Mouse (Mus musculus) left cerebral cortex, postnatal 10 days (tissue): ENCODE results near the gene Kctd21. TPM values are rescaled to one million over a fixed set of nuclear protein-coding genes. Genes with fewer than 3 reads are reported as not detected.
A peak's percentile ranks its signal among the peaks of the same experiment; 100 is the strongest.

Source experiments
- DNase-seq, 2 experiments: peaks; one replicate each; pipeline ENCODE4 v3.0.0; 2021 to 2022; ENCODE audit warnings: low spot score in 2 of 2, mixed read lengths in 1 of 2; ENCODE audit errors: extremely low spot score in 1 of 2
- intact Hi-C: fragments of 180-260 bp; cut with DNase I; formaldehyde crosslinking; loops from one replicate; pipeline ENCODE4 v1.15.1; 2025
- total RNA-seq, 2 experiments: library from RNA; stranded (reverse); gene quantifications; 2 replicates each; pipeline ENCODE4 v1.2.3; 2021

The Kctd21 gene
- total RNA-seq = 1 to 10 TPM; 7.4 to 7.6 TPM

GRCm38 (mm10) chr7:97331726-97332666 lies at the start of gene Kctd21, which contains the start of gene Usp35:
Kctd21 (plus strand) TSS chr7:97332327.
Usp35 (minus strand) TSS chr7:97332020.
- intact Hi-C loops = no loop called here
- peak; percentile 93 to 99 for DNase-seq

GRCm38 (mm10) chr7:97296986-97297385 lies 35.1 kb upstream of the Kctd21 start:
- intact Hi-C loops = loop anchor here (1.0 kb wide), 1 partner anchor 216 kb away; the partner anchor contains the start of gene Gab2
- no peak for DNase-seq

DNA sequence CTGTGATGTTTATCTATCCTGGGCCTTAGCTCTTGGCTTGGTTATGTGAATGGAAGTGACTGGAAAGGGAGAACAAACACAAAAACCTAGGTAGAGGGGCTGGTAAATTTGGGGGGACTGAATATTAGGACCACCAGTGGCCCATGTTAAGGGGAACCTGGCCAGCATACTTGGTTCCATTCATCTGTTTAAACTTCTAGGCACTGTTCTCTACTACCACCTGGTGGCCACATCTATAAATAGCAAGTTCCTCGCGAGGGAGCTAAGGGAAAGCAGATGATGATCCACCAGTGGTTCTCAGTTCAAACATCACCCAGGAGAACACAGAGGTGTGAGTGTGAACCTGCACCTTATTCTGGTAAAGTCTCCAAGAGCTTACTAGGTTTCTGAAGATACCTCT lies 34.7 kb upstream of the Kctd21 start:
- DNase-seq = peak; percentile 51 to 70

GRCm38 (mm10) chr7:97298279-97298678 lies 33.8 kb upstream of the Kctd21 start:
- intact Hi-C loops = loop anchor here (2.0 kb wide), 1 partner anchor 327 kb away; no protein-coding TSS in a partner anchor
- no peak for DNase-seq

More for the DNA sequence above, 34.7 kb upstream of the Kctd21 start:
- intact Hi-C loops = loop anchor here (1.0 kb wide), 1 partner anchor 216 kb away; the partner anchor contains the start of gene Gab2

DNA sequence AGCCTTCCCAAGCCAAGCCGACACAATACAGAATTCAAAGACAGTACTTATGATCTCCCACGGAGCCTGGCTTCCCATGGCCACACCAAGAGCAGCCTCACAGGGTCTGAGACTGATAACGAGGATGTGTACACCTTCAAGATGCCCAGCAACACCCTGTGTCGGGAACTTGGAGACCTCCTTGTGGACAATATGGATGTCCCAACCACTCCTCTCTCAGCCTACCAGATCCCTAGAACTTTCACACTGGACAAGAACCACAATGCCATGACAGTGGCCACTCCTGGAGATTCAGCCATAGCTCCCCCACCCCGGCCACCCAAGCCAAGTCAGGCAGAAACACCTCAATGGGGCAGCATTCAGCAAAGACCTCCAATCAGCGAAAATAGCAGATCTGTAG lies 33.2 kb upstream of the Kctd21 start:
- intact Hi-C loops = loop anchor here (2.0 kb wide), 1 partner anchor 328 kb away; no protein-coding TSS in a partner anchor
- no peak for DNase-seq

- no peak for DNase-seq
- intact Hi-C loops = no loop called here
Measured at GRCm38 (mm10) chr7:97300914-97301313, 31.2 kb upstream of the Kctd21 start.

DNA sequence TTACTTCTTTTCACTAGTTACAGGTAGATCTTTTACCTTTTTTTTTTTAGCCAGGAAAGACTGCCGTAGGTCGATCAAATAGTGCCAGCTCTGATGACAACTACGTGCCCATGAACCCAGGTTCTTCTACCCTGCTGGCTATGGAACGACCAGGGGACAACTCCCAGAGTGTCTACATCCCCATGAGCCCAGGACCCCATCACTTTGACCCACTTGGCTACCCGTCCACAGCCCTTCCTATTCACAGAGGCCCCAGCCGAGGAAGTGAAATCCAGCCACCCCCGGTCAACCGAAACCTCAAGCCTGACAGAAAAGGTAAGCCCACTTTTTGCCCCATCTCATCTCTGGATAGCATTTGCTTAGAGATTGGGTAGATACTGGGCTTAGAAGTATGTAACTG lies 30.8 kb upstream of the Kctd21 start:
- intact Hi-C loops = no loop called here
- no peak for DNase-seq

GRCm38 (mm10) chr7:97302261-97302660 lies 29.9 kb upstream of the Kctd21 start:
- no peak for DNase-seq

DNA sequence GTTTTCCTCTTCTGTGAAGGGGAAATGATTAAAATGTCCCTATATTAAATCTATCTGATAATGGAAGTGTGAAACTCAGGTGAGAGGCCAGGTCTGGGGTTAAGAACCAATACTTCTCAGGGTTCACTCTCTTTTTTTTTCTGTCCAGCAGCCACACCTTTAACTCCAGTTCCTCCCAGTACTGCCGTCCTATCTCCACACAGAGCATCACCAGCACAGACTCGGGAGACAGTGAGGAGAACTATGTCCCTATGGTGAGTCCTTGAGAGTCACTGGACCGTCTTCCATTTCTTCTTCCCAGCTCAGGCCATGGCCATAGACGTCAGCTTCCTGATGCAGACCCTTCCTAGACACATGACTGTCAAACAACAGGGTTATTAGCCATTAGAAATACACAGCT lies 29.3 kb upstream of the Kctd21 start:
- no peak for DNase-seq
- intact Hi-C loops = no loop called here

More at GRCm38 (mm10) chr7:97302261-97302660, 29.9 kb upstream of the Kctd21 start:
- intact Hi-C loops = no loop called here

- intact Hi-C loops = no loop called here
- no peak for DNase-seq
Measured at GRCm38 (mm10) chr7:97303614-97304013, 28.5 kb upstream of the Kctd21 start.

DNA sequence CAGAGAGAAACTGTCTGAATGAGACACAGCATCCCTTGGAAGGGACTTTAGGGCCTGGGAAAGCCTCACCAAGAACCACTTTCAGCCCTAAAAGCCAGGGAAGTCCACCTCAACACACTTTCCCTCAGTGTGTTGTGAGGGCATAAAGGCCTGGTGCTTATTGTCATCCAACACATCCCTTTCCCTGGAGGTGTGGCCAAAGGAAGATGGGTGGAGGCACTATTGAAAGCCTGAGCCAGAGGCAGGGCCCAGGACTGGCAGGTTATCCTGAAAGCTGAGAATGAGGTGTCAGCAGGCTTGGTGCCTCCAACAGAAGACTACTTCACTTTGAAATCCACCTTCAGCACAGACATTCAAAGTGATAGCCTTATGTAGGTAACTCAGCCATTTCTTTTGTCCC lies 27.7 kb upstream of the Kctd21 start:
- intact Hi-C loops = no loop called here
- DNase-seq = no peak

DNA sequence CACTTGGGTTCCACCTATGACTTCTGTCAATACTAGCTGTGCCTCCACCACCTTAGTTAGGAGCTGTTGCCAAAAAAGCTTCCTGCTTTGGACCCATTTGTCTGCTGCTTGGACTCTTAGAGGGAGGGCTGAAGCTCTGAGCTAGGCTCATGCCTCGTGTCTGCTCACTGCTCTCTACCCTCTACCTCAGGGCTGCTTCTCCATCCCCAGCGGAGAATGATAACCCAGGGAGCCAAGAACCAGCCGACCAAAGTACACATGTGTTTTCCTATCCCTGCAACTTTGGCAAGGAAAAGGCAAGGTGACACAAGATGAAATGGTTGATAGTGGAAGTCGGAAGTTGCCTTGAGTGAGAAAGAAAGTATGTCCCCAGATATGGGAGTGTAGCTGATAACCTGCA lies 26.9 kb upstream of the Kctd21 start:
- intact Hi-C loops = no loop called here
- DNase-seq = no peak

DNA sequence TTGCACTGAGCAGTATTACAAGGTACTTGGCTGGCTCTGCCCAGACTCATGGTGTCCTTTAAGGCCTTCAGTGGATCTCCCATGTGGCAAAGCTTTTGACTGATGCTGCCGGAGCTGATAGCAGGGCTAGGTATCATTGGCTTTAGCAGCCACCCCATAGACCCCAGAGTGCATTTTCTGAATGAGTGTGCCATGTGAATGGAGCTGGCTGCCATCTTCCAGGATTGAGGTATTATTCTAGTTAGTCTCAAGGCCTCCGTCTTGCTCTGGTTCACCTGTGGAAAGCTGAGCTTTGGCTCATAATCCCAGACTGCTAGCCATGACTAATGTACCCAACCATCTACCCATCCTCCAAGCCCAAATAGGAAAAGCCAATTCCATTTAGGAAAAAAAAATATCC lies 25.3 kb upstream of the Kctd21 start:
- intact Hi-C loops = no loop called here
- DNase-seq = no peak

DNA sequence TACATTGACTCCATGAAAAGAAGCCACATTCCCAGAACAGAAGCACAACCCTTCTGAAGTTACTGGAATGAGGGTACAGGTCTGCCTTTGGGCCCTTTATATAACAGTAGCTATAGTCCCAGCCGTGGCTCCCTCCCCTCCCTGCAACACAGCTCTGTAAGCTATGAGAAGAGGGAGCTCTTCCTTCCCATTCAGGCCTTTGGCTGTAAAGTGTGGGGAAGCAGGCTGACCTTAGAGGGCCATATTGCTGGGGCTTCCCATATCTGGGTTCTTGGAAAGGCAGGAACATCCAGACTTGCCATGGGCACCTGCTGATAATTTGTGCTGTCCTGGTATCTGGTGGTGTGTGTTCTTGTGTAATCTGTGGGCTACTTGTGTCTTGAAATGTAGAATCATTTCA lies 24.6 kb upstream of the Kctd21 start:
- DNase-seq = no peak
- intact Hi-C loops = no loop called here

DNA sequence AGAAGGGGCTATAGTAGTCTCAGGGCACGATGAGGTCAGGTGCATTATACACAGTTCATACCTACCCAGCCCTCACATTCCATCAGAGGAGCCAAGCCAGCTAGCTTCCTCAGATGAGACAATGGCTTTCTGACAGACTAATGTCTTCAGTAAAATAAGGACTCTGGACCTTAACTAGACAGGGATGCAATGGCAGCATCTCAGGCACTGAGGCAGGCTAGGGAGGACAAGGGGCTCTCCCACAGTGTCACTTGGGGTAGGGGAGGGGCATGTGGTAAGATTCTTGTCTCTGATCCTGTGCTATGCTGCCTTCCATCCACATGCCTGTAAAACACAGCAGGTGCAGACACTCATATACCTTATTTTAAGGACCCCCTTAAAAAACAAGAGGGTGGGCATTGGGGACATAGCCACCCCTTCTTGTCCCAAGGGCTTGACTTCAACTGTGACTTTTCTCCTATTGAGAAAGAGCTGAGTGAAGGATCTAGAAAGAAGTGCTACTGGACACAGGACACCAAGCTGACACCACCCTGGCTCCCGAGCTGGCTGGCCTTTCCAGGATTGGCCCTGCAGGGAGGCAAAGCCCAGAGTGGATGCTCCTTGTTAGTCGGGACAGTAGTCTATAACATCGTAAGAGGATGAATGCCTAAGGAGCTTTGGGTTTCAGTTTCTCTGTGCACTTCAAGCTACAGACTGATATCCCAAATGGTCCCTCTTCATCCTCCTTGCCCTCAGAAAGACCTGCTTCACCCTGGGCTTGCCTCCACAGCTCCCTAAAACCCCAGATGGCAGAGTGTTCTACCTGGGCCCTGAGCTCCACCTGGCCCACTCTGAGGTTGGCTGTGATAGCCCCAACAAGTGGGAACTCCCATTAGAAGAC lies 22.4 kb upstream of the Kctd21 start:
- intact Hi-C loops = no loop called here
- no peak for DNase-seq

DNA sequence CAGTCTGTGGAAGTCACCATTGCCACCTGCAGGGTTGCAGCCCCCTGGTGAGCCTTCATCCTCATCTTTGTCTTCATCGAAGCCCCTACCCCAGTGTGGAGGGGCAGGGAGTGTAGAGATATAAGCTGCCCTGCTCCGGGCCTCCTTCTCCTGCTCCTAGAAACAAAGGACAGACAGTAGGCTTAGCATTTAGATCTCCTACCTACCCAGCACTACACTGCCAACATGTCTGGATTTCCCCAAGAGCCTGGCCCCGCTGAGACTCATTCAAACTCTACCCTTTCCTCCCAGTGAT lies 21.8 kb upstream of the Kctd21 start:
- no peak for DNase-seq
- intact Hi-C loops = no loop called here

- DNase-seq = no peak
- intact Hi-C loops = no loop called here
Measured at GRCm38 (mm10) chr7:97311620-97312019, 20.5 kb upstream of the Kctd21 start.

DNA sequence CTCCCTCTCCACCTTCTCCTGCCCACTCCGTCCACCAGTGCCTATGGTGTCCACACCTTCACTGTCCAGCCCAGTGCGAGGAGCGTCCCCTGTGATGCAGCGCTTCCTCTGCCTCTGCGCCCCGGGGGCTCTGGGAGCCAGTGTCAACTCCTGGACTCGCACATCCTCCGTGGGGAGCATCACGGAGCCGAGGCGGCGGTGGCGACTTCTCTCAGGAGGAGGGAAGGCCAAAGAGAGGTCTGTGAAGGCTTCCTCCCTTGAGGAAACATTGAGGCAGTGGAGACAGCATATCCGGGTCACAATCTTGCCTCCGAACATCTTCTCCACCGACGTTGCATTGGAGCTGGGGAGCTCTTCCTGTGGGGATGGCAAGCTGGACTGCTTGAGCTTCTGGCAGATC lies 19.9 kb upstream of the Kctd21 start:
- no peak for DNase-seq
- intact Hi-C loops = no loop called here

GRCm38 (mm10) chr7:97312856-97313255 lies 19.3 kb upstream of the Kctd21 start:
- peak in 1 of 2 experiments; percentile 14 for DNase-seq

More at GRCm38 (mm10) chr7:97312856-97313255, 19.3 kb upstream of the Kctd21 start:
- intact Hi-C loops = no loop called here
